Mouse (Mus musculus): ENCODE data around the gene Gm340.

- TF ChIP-seq GATA1 (IDR thresholded peaks at IDR 0.05; ENCODE audit: low read length), result no peak
- TF ChIP-seq TAL1 (IDR thresholded peaks at IDR 0.05; ENCODE audit: low read length), result no peak
Measured at GRCm38 (mm10) chr19:41589681-41590080, 7.5 kb downstream of the Gm340 start.
